Mouse (Mus musculus) embryonic facial prominence, embryonic 11.5 days (tissue): ENCODE measurements around the gene Tada2b. TPM values are rescaled to one million over a fixed set of nuclear protein-coding genes. Genes with fewer than 3 reads are reported as not detected.

Experiments
- polyA plus RNA-seq: library from polyadenylated mRNA; unstranded; fragments of >200 nt; fragmentation: Nextera tagmentation; extraction: Ambion mirVana; gene quantifications from 2 replicates; pipeline ENCODE4 v1.2.1, GENCODE M21; 2014

Gene Tada2b
- polyA plus RNA-seq, 1 experiment from 2014 or later, result 3.1 TPM

Other genes starting within 250 kb of the Tada2b start
- 4.6 and 6.4 TPM in 2 replicates for gene Sorcs2, start 86.1 kb downstream of the Tada2b start, polyA plus RNA-seq
- 61.3 and 61.4 TPM in 2 replicates for gene Grpel1, start 19.3 kb downstream of the Tada2b start, polyA plus RNA-seq
- 0.74 and 1.1 TPM in 2 replicates for gene Ccdc96, start 303 bp upstream of the Tada2b start, polyA plus RNA-seq
- 40.1 and 42.7 TPM in 2 replicates for gene Tbc1d14, start 109.0 kb upstream of the Tada2b start, polyA plus RNA-seq
- gene D5Ertd579e, start 211.7 kb upstream of the Tada2b start, polyA plus RNA-seq, result 28.0 and 28.6 TPM in 2 replicates